Mouse (Mus musculus) gastrocnemius, postnatal 25 days (tissue): ENCODE results near the gene Mrps35. TPM values are rescaled to one million over a fixed set of nuclear protein-coding genes. Genes with fewer than 3 reads are reported as not detected.

Source experiments
- DNase-seq: peaks from one replicate; pipeline ENCODE4 v3.0.0; 2022
- long read RNA-seq, 2 experiments: library from polyadenylated mRNA; stranded (forward); transcript quantifications; one replicate each; pipeline ENCODE4 v2.0.0; 2021
- total RNA-seq, 2 experiments: library from RNA; stranded (reverse); gene quantifications; 1 replicate in 1 of 2; 2 replicates in 1 of 2; pipeline ENCODE4 v1.2.3; 2021

Mrps35 gene
- 10 to 100 TPM; 51.7 to 59.4 TPM for total RNA-seq
- long read RNA-seq, experiment 1, full-length matches to known transcripts: 60 of 72 reads
- long read RNA-seq, experiment 1, partial matches to known transcripts: 7 of 72 reads
- long read RNA-seq, experiment 1, other reads (novel, unspliced or antisense): 5 of 72 reads
- long read RNA-seq, experiment 2, full-length matches to known transcripts: 42 of 48 reads
- long read RNA-seq, experiment 2, partial matches to known transcripts: 4 of 48 reads
- long read RNA-seq, experiment 2, other reads (novel, unspliced or antisense): 2 of 48 reads

DNA sequence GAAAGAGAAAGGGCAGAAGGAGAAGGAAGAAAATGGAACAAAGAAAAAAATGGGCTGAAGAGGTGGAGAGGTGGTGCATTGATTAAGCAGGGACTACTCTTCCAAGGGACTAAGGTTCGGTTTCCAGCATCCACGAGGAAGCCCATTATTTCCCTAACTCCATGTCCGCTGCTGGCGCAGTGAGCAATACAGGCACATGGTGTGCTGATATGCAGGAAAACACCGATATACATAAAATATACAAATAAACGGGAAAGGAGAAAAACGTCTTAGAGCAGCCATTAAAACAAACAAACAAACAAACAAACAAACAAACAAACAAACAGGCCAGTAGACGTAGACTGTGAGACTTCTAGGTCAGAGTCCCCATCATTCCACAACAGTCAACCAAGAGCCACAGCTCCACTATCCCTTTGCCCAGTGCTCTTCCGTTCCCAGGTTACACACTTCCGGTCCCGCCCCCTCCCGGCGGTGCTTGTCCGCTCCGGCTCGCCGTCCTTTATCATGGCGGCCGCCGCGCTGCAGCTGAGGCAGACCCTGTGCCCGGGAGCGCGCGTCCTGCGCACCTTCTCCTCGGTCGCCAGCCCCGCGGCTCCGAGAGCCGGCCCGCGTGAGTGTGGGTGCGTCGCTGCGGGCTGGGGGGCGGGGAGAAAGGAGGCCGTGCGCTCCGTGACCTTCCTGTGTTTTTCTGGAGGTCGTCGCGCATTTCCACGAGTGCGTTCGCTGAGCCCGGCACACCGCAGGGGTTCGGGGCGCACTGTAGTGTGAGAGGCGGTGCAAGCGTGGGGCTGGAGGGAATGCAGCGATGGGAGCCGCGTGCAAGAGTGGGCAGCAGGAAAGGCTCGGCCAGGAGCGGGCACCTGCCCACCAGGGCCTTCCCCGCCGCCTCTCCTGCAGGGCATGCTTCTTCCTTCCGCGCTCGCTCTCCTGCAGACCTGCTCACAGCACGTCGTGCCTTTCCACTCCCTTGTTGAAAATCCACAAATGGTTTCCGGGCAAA is at the start of gene Mrps35:
Gene Mrps35 (plus strand): TSS at position 474 of the 1,000 bp plus-strand sequence.
- peak; percentile 86 for DNase-seq

DNA sequence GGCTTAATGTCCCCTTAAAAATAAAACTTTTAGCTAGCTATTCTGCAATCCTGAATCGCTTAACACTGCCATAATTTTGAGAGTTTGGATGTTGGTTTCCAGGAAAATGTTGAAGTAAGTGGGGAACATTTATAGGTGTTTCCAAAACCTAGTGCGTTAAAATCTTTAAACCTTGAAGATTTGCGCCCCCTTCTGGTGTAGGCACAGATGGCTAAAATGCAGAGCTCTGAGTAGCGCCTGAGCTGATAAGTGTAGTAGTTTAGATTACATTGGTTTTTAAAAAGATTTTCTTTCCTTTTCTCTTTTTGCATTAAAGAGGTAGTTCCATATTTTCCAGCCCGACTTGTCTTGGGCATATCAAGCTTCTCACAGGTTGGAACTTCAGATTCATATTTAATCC is 48.3 kb upstream of the Mrps35 start:
- DNase-seq: no peak

DNA sequence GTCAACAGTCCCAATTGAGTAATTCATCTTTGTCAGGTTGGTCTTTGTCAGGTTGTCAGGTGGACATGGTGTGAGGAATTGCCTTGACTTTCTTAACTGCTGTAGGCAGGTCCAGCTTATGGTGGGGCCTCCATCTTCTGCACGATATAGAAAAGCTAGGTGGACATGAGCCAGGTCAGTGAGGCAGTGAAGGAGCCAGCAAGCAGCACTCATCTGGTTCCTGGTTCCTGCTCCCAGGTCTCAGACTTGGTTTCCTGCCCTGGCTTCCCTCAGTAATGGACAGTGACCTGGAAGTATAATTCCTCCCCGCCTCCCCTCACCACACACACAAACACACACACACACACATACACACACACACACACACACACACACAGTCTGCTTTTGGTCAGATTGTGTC is 47.2 kb upstream of the Mrps35 start:
- no peak for DNase-seq

DNA sequence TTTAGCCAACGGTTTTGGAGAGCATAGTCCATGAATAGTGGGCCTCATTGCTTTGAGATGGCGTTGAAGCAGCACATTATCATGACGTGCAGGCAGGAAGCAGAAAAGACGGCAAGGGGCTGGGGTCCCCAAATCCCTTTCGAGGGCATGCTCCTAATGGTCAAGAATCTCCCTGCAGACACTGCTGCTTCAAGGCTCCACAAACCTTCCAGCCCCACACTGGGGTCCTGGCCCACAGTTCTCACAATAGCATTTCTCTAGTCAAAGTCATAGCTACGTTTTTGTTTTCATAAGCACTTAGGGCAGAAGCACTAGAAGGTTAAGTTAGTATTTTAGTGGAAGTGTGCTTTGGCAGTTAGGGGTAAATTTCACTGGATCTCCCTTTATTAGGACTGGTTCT is 46.7 kb upstream of the Mrps35 start:
- no peak for DNase-seq

GRCm38 (mm10) chr6:146997006-146997405 is 45.6 kb upstream of the Mrps35 start:
- DNase-seq: no peak

- DNase-seq: no peak
These were observed 43.9 kb upstream of the Mrps35 start for GRCm38 (mm10) chr6:146998710-146999109.

- no peak for DNase-seq
These were observed 43.3 kb upstream of the Mrps35 start for GRCm38 (mm10) chr6:146999302-146999701.

DNA sequence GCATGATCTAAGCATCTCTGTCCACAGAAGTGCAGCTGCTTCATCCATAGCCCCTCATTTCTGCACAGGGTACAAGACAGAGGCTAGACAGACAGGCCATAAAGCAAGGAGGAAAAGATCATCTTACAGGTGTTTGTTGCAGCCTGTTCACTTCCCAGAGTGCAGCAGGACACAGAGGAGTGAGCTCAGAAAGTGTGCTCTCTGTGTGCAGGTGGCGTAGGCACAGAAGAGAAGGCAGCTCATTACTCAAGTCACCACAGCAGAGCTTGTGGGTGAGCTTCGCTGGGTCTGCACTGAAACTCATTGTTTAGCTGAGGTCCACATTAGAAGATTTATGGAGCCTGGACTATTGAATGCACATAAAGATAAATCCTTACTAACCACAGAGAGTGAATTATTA is 42.8 kb upstream of the Mrps35 start:
- no peak for DNase-seq

GRCm38 (mm10) chr6:147008148-147008547 is 34.4 kb upstream of the Mrps35 start:
- DNase-seq: no peak

DNA sequence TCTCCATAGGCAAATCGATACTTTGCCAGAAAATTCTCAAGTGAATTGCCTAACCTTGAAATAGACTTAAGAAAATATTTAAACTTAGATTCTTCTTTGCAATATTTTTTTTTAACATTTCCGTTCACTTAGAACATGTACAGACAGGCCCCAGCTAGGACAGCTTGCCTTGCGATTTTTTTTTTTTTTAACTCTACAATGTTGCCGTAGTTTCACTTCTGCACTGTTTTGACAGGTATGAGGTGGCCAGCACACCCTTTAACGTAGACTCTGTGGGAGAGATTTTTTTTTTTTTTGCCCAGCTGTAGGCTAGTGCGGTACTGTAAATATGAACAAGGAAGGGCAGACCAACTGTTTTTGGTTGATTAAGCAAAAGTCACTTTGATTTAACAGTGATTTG is 32.2 kb upstream of the Mrps35 start:
- no peak for DNase-seq

DNA sequence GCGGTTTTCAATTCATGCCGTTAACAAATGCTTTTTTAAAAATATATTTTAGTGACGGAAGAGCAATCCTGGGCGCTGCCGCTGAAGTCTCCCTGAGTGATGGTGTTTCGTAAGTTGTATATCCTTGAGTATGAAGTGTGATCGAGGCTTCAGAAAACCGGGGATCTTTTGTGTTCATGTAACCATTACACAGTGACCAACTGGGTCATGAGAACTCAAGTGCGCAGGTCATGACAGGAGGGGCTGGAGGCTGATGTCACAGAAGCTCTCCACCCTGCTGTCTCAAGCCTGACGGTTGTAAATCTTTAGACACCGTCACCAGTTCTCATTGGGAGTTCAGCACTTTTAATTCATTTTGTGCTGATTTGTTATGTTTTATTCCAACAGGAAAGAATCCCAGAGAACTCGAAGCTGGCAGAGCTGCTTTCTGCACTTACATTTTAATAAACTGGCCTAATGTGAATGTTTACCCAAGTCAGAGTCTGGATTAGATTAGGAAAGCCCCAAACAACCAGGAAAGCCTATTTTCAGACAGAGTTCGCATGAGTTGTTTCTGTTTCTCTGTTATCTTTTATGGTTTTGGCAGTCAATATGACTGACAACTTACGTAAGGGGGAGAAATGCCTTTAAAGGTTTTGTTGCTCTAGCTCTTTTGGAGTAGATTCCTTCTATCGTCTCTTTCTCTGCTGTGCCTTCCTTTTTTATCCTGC is 31.6 kb upstream of the Mrps35 start:
- no peak for DNase-seq

DNA sequence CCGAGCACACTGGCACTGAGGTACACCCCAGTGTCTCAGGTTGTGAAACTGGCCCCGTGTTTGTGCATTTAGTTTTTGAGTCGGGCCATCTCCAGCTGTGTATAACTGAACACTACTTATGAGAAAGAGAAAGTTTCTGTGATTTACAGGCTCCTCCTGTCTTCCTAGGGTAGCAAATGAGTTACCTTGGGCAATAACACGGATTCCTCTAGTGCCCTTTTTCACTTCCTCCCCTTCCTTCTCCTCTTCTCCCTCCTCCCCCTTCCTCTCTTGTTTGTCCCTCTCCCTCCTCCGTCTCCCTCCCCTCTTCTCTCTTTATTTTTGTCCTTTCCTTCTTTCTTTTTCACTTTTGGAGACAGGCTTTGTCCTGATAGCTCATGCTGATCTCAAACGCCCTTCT is 31.0 kb upstream of the Mrps35 start:
- no peak for DNase-seq

GRCm38 (mm10) chr6:147011977-147012376 is 30.6 kb upstream of the Mrps35 start:
- no peak for DNase-seq

DNA sequence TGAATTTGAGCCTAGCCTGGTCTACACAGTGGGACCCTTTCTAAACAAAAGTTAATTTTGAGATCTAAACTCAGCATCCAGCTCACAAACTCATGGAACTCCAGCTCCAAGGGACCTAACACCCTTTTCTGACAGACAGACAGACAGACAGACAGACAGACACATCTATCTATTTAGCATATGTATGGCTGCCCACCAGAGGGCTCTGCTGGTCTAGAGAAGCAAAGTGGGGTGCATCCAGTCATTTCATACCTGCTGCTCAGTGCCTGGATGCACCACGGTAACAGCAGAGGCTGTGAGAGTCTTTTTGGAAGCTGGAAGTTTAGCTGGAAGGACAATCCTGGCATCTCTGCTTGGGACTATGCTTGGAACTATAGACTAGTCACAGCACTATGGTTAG is 29.0 kb upstream of the Mrps35 start:
- DNase-seq: no peak

GRCm38 (mm10) chr6:147017906-147018305 is 24.7 kb upstream of the Mrps35 start:
- DNase-seq: no peak

DNA sequence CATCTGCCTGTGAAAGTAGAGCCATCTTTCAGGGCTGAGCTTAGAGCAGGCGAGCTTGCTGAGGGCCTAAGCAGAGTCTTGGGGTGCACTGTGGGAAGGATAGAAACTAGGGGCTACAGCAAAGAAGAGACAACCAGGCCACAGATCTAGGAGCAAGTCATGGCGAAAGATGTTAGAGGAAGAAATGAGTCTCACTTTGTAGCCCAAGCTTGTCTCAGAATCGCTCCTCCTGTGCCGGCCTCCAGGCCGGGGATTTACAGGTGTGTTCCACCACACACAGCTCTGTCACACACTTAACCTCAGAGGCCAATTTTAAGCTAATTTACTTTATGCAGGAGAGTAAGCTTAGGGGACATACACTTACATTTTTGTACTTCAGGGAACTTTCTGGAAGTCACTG is 24.2 kb upstream of the Mrps35 start:
- no peak for DNase-seq

GRCm38 (mm10) chr6:147021181-147021580 is 21.4 kb upstream of the Mrps35 start:
- no peak for DNase-seq

GRCm38 (mm10) chr6:147022375-147023132 is 20.0 kb upstream of the Mrps35 start:
- DNase-seq: peak; percentile 27

- DNase-seq: no peak
These were observed 19.5 kb upstream of the Mrps35 start for GRCm38 (mm10) chr6:147023133-147023395.

GRCm38 (mm10) chr6:147023568-147023967 is 19.0 kb upstream of the Mrps35 start:
- DNase-seq: no peak

DNA sequence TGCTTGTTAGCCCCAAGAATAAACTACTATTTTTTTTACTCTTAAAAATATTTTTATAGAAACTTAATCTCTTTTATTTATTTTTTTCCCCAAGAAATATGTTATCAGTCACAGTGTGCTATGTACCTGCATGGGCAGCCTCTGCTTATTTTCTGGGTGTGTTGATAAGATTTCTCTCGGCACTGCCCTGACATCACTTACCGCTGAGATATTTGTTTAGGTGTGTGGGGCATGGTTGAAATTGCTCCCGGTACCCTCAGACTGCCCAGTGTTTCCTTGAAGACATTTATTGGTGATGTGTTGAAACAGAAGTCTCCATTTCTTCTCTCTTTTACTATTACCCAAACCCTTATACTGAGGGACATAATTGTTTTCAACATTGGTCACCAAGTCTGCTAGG is 17.8 kb upstream of the Mrps35 start:
- DNase-seq: no peak

DNA sequence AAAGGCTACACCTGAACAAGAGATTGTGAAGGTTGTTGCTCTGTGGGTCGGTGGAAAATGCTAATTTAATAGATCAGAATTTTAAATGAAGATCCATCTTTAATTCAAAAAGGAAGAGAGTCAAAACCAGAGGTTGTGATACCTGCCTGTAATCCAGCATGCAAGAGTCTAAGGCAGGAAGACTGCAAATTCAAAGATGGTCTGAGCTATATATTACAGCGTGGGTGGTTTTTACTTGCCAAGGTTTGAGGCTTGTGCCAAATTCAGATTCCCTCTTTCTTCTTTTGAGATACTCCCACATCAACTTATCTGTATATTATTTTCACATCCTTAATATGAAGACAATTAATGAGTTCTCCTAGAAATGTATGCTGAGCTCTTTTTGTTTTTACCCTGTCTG is 14.2 kb upstream of the Mrps35 start:
- DNase-seq: no peak
